In the genomic region with DNA sequence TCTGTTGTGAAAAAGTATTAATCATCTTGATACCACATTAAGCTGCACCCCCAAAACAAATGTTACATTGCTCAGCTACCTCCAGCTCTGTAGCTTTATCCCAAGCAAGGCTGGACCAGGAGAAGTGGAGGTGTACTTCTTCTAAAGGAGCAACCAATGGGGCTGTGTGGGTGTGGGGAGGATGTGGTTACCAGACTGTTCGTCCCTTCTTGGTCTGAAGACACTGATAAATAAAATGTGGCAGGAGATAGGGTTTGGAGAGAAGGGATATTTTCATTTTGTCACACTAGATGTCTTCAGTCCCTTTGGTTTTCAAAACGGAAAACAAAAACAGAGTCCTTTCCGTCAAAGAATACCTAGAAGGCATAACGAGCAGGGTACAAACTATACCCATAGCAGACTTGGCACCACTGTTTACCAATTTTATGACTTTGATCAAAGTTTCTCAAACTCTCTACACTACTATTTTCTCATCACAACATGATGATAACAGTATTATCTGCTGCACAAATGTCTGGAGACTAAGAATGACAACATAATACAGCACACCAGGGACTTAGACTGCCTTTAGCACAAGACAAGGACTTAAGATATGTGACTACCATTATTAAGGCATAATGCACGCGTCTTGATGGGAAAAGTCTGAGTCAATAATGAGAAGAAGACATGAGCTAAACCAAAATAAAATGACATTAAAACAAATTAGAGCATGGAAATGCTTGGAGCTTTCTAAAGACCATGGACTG, we compare ENCODE assay signal across 20 mouse cellular contexts.
DNase-seq lines count a peak whose midpoint lies in the region; ATAC-seq and TF ChIP-seq lines count a peak whose summit lies in the region.
"Had no signal": no experiment of that assay in that cellular context is flagged by ENCODE, and none has a peak within 500 bp of the region (broad histone marks: within the 10 kb centered on the region; RNA-seq: fewer than 3 reads in every experiment).

No protein-coding gene starts in this region.

- no peak overlapping the region for H3K9ac ChIP-seq in liver, embryonic 14.5 days (replicated peaks)
- no peak overlapping the region for H3K9ac ChIP-seq in stomach, postnatal 0 days (ENCODE audit: low read length)
- H3K9ac ChIP-seq: embryonic facial prominence, embryonic 15.5 days; heart, embryonic 12.5 days; hindbrain, embryonic 15.5 days had no signal

- no peak overlapping the region for H3K27ac ChIP-seq in liver, embryonic 14.5 days
- H3K27ac ChIP-seq in stomach, postnatal 0 days (replicated peaks): no peak overlapping the region
- H3K27ac ChIP-seq: embryonic facial prominence, embryonic 15.5 days; forebrain, embryonic 10.5 days; gastrocnemius, adult 2 months; hindbrain, embryonic 15.5 days had no signal

- no peaks in the 10 kb centered on the region for H3K27me3 ChIP-seq in liver, embryonic 14.5 days (ENCODE audit: control insufficient read depth, insufficient read depth, low read length)
- no peaks in the 10 kb centered on the region for H3K27me3 ChIP-seq in stomach, postnatal 0 days (ENCODE audit: control insufficient read depth, insufficient read depth, low read length)
- H3K27me3 ChIP-seq: embryonic facial prominence, embryonic 15.5 days; heart, embryonic 12.5 days; hindbrain, embryonic 15.5 days had no signal

- TF ChIP-seq CTCF in liver, embryonic 14.5 days (IDR thresholded peaks at IDR 0.05; ENCODE audit: low read depth): no peak
- no peak for TF ChIP-seq CTCF in stomach, postnatal 0 days (IDR thresholded peaks at IDR 0.05; ENCODE audit: low read depth)
- TF ChIP-seq CTCF in lung, adult 2 months (IDR thresholded peaks at IDR 0.05; ENCODE audit: insufficient read depth, low read length): no peak

- H3K4me3 ChIP-seq in liver, embryonic 14.5 days (ENCODE audit: insufficient read depth in 1 of 2, low read depth in 2 of 2, low read length in 2 of 2): no peak overlapping the region
- no peak overlapping the region for H3K4me3 ChIP-seq in stomach, postnatal 0 days (ENCODE audit: low read depth, low read length)
- no peak overlapping the region for H3K4me3 ChIP-seq in lung, adult 2 months (replicated peaks; ENCODE audit: extremely low read depth, low read depth, low read length)
- H3K4me3 ChIP-seq: embryonic facial prominence, embryonic 15.5 days; erythroblast, embryonic 14.5 days; forebrain, embryonic 10.5 days; gastrocnemius, adult 2 months; heart, embryonic 12.5 days; hindbrain, embryonic 15.5 days had no signal

- peak; percentile 56 for TF ChIP-seq EP300 in liver, embryonic 14.5 days (IDR thresholded peaks at IDR 0.05; ENCODE audit: low read depth)
- TF ChIP-seq EP300 in stomach, postnatal 0 days (optimal IDR thresholded peaks at IDR 0.05): no peak

- peaks cover 0 to 6% of the 10 kb centered on the region in 2 experiments; a peak in 1 of 4 replicates for H3K4me1 ChIP-seq in liver, embryonic 14.5 days (replicated peaks; ENCODE audit: control insufficient read depth in 2 of 2, insufficient read depth in 2 of 2, low read length in 1 of 2)
- H3K4me1 ChIP-seq in stomach, postnatal 0 days (replicated peaks; ENCODE audit: control insufficient read depth, insufficient read depth): no peaks in the 10 kb centered on the region
- H3K4me1 ChIP-seq in lung, adult 2 months (ENCODE audit: control insufficient read depth, insufficient read depth, low read length): no peaks in the 10 kb centered on the region
- H3K4me1 ChIP-seq: embryonic facial prominence, embryonic 15.5 days; forebrain, embryonic 10.5 days; heart, embryonic 12.5 days; hindbrain, embryonic 15.5 days had no signal

- peak overlapping the region; percentile 15; the same call in 1 of the 2 replicates for H3K4me2 ChIP-seq in liver, embryonic 14.5 days (ENCODE audit: low read depth)
- H3K4me2 ChIP-seq in stomach, postnatal 0 days (replicated peaks; ENCODE audit: low read depth): no peak overlapping the region
- H3K4me2 ChIP-seq: embryonic facial prominence, embryonic 15.5 days; heart, embryonic 12.5 days; hindbrain, embryonic 15.5 days had no signal

- DNase-seq in c-Kit-positive CD71-negative TER-119-negative erythroid progenitor cells, embryonic 14.5 days (ENCODE audit: low read depth): peak; percentile 10
- peak; percentile 39 for DNase-seq in liver
- peak in 2 of 3 experiments; percentile 9 to 26 for DNase-seq in liver, embryonic 14.5 days (ENCODE audit: low read depth in 3 of 3, low spot score in 3 of 3)
- DNase-seq in stomach, postnatal 0 days (ENCODE audit: low spot score): no peak
- DNase-seq in layer of hippocampus, postnatal 25 days (ENCODE audit: extremely low spot score in 1 of 2, low spot score in 1 of 2): no peak
- DNase-seq in spleen, postnatal 36 days (ENCODE audit: low spot score in 2 of 2): no peak
- DNase-seq in lung, adult 2 months: no peak
- DNase-seq: adrenal gland, postnatal 14 days; cerebellum, adult 11 months; cerebellum, adult 8-10 months; cerebellum, postnatal 14 days; embryo, embryonic 11 days; gastrocnemius, adult 2 months; gastrocnemius, postnatal 25 days had no signal

- 21% methylated on average over 6 of the region's 6 CpGs for WGBS in liver, embryonic 14.5 days (ENCODE audit: insufficient replicate concordance)
- 85% methylated on average over 6 of the region's 6 CpGs for WGBS in stomach, postnatal 0 days
- 85% methylated on average over 6 of the region's 6 CpGs for WGBS in lung, adult 2 months

- peak; percentile 85 for ATAC-seq in liver, embryonic 14.5 days (ENCODE audit: insufficient read depth)
- ATAC-seq in stomach, postnatal 0 days (ENCODE audit: low FRiP score, low TSS enrichment): no peak
- ATAC-seq: forebrain, embryonic 14.5 days had no signal

- TF ChIP-seq POLR2A in lung, adult 2 months (IDR thresholded peaks at IDR 0.05; ENCODE audit: borderline replicate concordance, extremely low read depth, low read depth, low read length): no peak

- H3K36me3 ChIP-seq in liver, embryonic 14.5 days (replicated peaks; ENCODE audit: control insufficient read depth, insufficient read depth, low read depth): no peaks in the 10 kb centered on the region
- no peaks in the 10 kb centered on the region for H3K36me3 ChIP-seq in stomach, postnatal 0 days (ENCODE audit: control insufficient read depth, insufficient read depth, low read length)
- H3K36me3 ChIP-seq: embryonic facial prominence, embryonic 15.5 days; forebrain, embryonic 10.5 days; heart, embryonic 12.5 days; hindbrain, embryonic 15.5 days had no signal

- no peaks in the 10 kb centered on the region for H3K9me3 ChIP-seq in liver, embryonic 14.5 days (ENCODE audit: control insufficient read depth, low read length)
- no peaks in the 10 kb centered on the region for H3K9me3 ChIP-seq in stomach, postnatal 0 days (ENCODE audit: control insufficient read depth, low read length)
- H3K9me3 ChIP-seq: embryonic facial prominence, embryonic 15.5 days; forebrain, embryonic 10.5 days; heart, embryonic 12.5 days; hindbrain, embryonic 15.5 days had no signal

Comparison
In these comparisons a context has a peak if more than half of its experiments do, and no peak if none do; other contexts are left out.
1. DNase-seq: peak in c-Kit-positive CD71-negative TER-119-negative erythroid progenitor cells, embryonic 14.5 days (single experiment), liver (single experiment) and liver, embryonic 14.5 days (2 of 3); none in stomach, postnatal 0 days (single experiment), layer of hippocampus, postnatal 25 days (0 of 2), spleen, postnatal 36 days (0 of 2) and lung, adult 2 months (single experiment).